8 mouse cellular contexts compared by ENCODE assay signal in the genomic region with DNA sequence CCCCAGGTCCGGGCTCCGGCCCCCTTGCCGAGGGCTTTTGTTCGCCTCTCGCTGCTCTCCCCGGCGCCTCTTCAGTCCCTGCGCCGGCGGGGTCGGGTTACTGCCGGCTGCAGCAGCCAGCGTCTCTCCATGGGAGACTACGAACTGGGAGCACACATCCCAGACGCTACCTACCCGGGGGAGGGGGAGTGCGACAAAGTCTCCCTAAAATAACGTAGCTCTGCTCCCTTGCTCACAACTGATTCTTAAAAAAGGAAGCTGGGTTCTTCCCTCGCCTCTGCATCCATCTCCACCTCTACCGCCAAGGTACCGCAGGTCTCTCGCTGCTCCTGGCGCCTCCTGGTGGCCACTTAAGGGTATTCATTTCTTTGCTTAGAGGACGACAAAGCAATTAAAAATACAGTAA. TPM values are rescaled to one million over a fixed set of nuclear protein-coding genes. Genes with fewer than 3 reads are reported as not detected.
A peak's percentile ranks its signal among the peaks of the same experiment; 100 is the strongest.
DNase-seq lines count a peak whose midpoint lies in the region; ATAC-seq and TF ChIP-seq lines count a peak whose summit lies in the region.

A gene (minus strand): TSS at position 292 of the 406 bp plus-strand sequence.

- no peak within 1 kb of the TSS for H3K27ac ChIP-seq in gastrocnemius, adult 2 months
- peak within 1 kb of the TSS; percentile 98 for H3K27ac ChIP-seq in hindbrain, embryonic 16.5 days (ENCODE audit: low read depth, low read length)

- peak within 1 kb of the TSS; percentile 81 for H3K4me3 ChIP-seq in gastrocnemius, adult 2 months
- peak within 1 kb of the TSS; percentile 63 for H3K4me3 ChIP-seq in hindbrain, embryonic 16.5 days (ENCODE audit: low read length)

- peaks cover 32% of the 10 kb centered on the region for H3K36me3 ChIP-seq in hindbrain, embryonic 16.5 days (ENCODE audit: control insufficient read depth, insufficient read depth, low read length)

- H3K9ac ChIP-seq in hindbrain, embryonic 16.5 days (ENCODE audit: low read depth, low read length) = peak within 1 kb of the TSS; percentile 92

- intact Hi-C loops in gastrocnemius, adult 2 months (cut with DNase I) = no loop called here

- H3K4me2 ChIP-seq in hindbrain, embryonic 16.5 days (ENCODE audit: low read length) = peak within 1 kb of the TSS; percentile 58

- under 1% methylated on average over 24 of the region's 24 CpGs for WGBS in hindbrain, embryonic 16.5 days

- H3K9me3 ChIP-seq in hindbrain, embryonic 16.5 days (ENCODE audit: control insufficient read depth, low read length) = peaks cover 14% of the 10 kb centered on the region

- TF ChIP-seq CTCF in gastrocnemius, adult 2 months (IDR thresholded peaks at IDR 0.05) = peak; percentile 88

- H3K27me3 ChIP-seq in hindbrain, embryonic 16.5 days (replicated peaks; ENCODE audit: control insufficient read depth, insufficient read depth, low read length) = 0 out of 2 replicates have a peak, but pooled peaks cover 2% of the 10 kb centered on the region

- H3K4me1 ChIP-seq in hindbrain, embryonic 16.5 days (ENCODE audit: control insufficient read depth, insufficient read depth, low read depth, low read length) = peaks cover 22% of the 10 kb centered on the region

- peak; percentile 73 to 89 for DNase-seq in cerebellum, postnatal 4 days (ENCODE audit: low spot score in 2 of 2)
- peak; percentile 76 for DNase-seq in gastrocnemius, adult 2 months
- DNase-seq in layer of hippocampus, postnatal 36 days = peak; percentile 79 to 83
- DNase-seq in lung, postnatal 14 days = peak; percentile 87
- DNase-seq in right cerebral cortex, adult 2 months (ENCODE audit: low spot score in 2 of 2) = peak; percentile 88 to 92
- DNase-seq in urinary bladder, adult 2 months (ENCODE audit: low spot score) = peak; percentile 34

- ATAC-seq in activated CD4-positive, CD25-positive, alpha-beta regulatory T cell, adult 4 months = peak; percentile 69
- ATAC-seq in hindbrain, embryonic 16.5 days = peak; percentile 71

RNA-seq across cellular contexts. Expression of the gene that starts here (rescaled TPM):
- not detected for polyA plus RNA-seq in activated CD4-positive, CD25-positive, alpha-beta regulatory T cell, adult 4 months (2017; shearing (Covaris generic))
- total RNA-seq in gastrocnemius, adult 2 months (2021) = not detected
- 2.0 and 2.3 TPM in 2 replicates for polyA plus RNA-seq in hindbrain, embryonic 16.5 days (2015; fragmentation: Nextera tagmentation; extraction: Ambion mirVana)
- total RNA-seq in layer of hippocampus, postnatal 36 days (2021) = 10 to 100 TPM; 16.5 to 18.6 TPM
- polyA plus RNA-seq in urinary bladder, adult 2 months (2012; rRNA removed) = 0.01 TPM in 2 replicates

Comparison
In these comparisons a context has a peak if more than half of its experiments do, and no peak if none do; other contexts are left out.
1. RNA of the gene that starts here (total RNA-seq): 16.5 to 18.6 TPM in layer of hippocampus, postnatal 36 days; not detected in gastrocnemius, adult 2 months; every median in the first group is over 10 times any median in the second.
2. Peak in ATAC-seq in activated CD4-positive, CD25-positive, alpha-beta regulatory T cell, adult 4 months; RNA of the gene not detected or under 1 TPM.
3. Peak in DNase-seq and H3K4me3 ChIP-seq in gastrocnemius, adult 2 months; RNA of the gene not detected or under 1 TPM.
4. Peak in DNase-seq in urinary bladder, adult 2 months; RNA of the gene not detected or under 1 TPM.
5. DNase-seq: peak in every context shown above with its lines; median percentile 90 in right cerebral cortex, adult 2 months; 87 in lung, postnatal 14 days; 81 in cerebellum, postnatal 4 days; 81 in layer of hippocampus, postnatal 36 days; 76 in gastrocnemius, adult 2 months; 34 in urinary bladder, adult 2 months.